ENCODE assay signal across 12 mouse cellular contexts in genomic region chr11:103249509-103249908, GRCm38 (mm10). TPM values are rescaled to one million over a fixed set of nuclear protein-coding genes. Genes with fewer than 3 reads are reported as not detected.
A peak's percentile ranks its signal among the peaks of the same experiment; 100 is the strongest.
DNase-seq lines count a peak whose midpoint lies in the region; ATAC-seq and TF ChIP-seq lines count a peak whose summit lies in the region.
"Had no signal": no experiment of that assay in that cellular context is flagged by ENCODE, and none has a peak within 500 bp of the region (broad histone marks: within the 10 kb centered on the region; RNA-seq: fewer than 3 reads in every experiment).

No protein-coding gene starts in this region.

- ATAC-seq in lung, postnatal 0 days = no peak
- ATAC-seq in hematopoietic stem cell, adult 5-6 weeks (replicated peaks in 1 of 2; ENCODE audit: insufficient read depth in 1 of 2, low FRiP score in 2 of 2, low TSS enrichment in 1 of 2, low read depth in 1 of 2, poor library complexity in 2 of 2, severe bottlenecking in 2 of 2) = peak; percentile 74 to 81
- ATAC-seq: midbrain, embryonic 15.5 days had no signal

- DNase-seq in heart, adult 2 months = no peak
- DNase-seq in heart, postnatal 14 days = no peak
- no peak for DNase-seq in lung, postnatal 0 days (ENCODE audit: low spot score)
- no peak for DNase-seq in lung, adult 18-20 months
- peak; percentile 77 for DNase-seq in splenic B cell, adult 2 months (ENCODE audit: low read depth, low spot score)
- no peak for DNase-seq in urinary bladder, postnatal 10 days (ENCODE audit: low spot score)
- DNase-seq in frontal cortex, postnatal 25 days (ENCODE audit: low spot score in 2 of 2) = no peak
- DNase-seq: heart, postnatal 4 days had no signal

- peaks cover 22% of the 10 kb centered on the region for H3K4me1 ChIP-seq in heart, adult 2 months (ENCODE audit: control insufficient read depth, insufficient read depth, low read length)
- peaks cover 18% of the 10 kb centered on the region for H3K4me1 ChIP-seq in lung, postnatal 0 days (ENCODE audit: insufficient read depth, low read depth, low read length)

- no peaks in the 10 kb centered on the region for H3K79me2 ChIP-seq in heart, adult 2 months (replicated peaks; ENCODE audit: control insufficient read depth, insufficient read depth, low read length)

- H3K27me3 ChIP-seq in heart, adult 2 months (ENCODE audit: control insufficient read depth, insufficient read depth, low read length) = no peaks in the 10 kb centered on the region
- H3K27me3 ChIP-seq in lung, postnatal 0 days (replicated peaks; ENCODE audit: insufficient read depth, low read length) = no peaks in the 10 kb centered on the region
- no peaks in the 10 kb centered on the region for H3K27me3 ChIP-seq in splenic B cell, adult 2 months (ENCODE audit: control insufficient read depth, insufficient read depth, low read length, poor library complexity, severe bottlenecking)
- H3K27me3 ChIP-seq: midbrain, embryonic 15.5 days had no signal

- TF ChIP-seq POLR2A in heart, adult 2 months (IDR thresholded peaks at IDR 0.05; ENCODE audit: insufficient read depth, low read depth, low read length) = no peak

- intact Hi-C loops in heart, adult 2 months (cut with DNase I) = no loop called here
- intact Hi-C loops in heart, postnatal 14 days (cut with DNase I) = no loop called here

- WGBS in heart, adult 2 months = 57% methylated on average over 6 of the region's 6 CpGs
- 63% methylated on average over 6 of the region's 6 CpGs for WGBS in lung, postnatal 0 days

- no peak overlapping the region for H3K4me2 ChIP-seq in lung, postnatal 0 days (replicated peaks; ENCODE audit: low read depth, low read length)
- H3K4me2 ChIP-seq: midbrain, embryonic 15.5 days had no signal

- H3K27ac ChIP-seq in heart, adult 2 months = peak overlapping the region; percentile 17; the same call in 1 of the 2 replicates
- H3K27ac ChIP-seq in lung, postnatal 0 days (ENCODE audit: low read length) = peak overlapping the region; percentile 72
- H3K27ac ChIP-seq: kidney, postnatal 0 days; midbrain, embryonic 15.5 days had no signal

- H3K36me3 ChIP-seq in heart, adult 2 months (ENCODE audit: control insufficient read depth, insufficient read depth, low read length) = no peaks in the 10 kb centered on the region
- no peaks in the 10 kb centered on the region for H3K36me3 ChIP-seq in lung, postnatal 0 days (ENCODE audit: insufficient read depth, low read length)
- no peaks in the 10 kb centered on the region for H3K36me3 ChIP-seq in splenic B cell, adult 2 months (ENCODE audit: control insufficient read depth, insufficient read depth, low read length, poor library complexity, severe bottlenecking)
- H3K36me3 ChIP-seq: midbrain, embryonic 15.5 days had no signal

- no peaks in the 10 kb centered on the region for H3K9me3 ChIP-seq in lung, postnatal 0 days (ENCODE audit: low read length)
- H3K9me3 ChIP-seq: midbrain, embryonic 15.5 days had no signal

- H3K9ac ChIP-seq in heart, adult 2 months (ENCODE audit: low read depth, low read length) = no peak overlapping the region
- no peak overlapping the region for H3K9ac ChIP-seq in lung, postnatal 0 days (replicated peaks; ENCODE audit: low read depth)
- H3K9ac ChIP-seq: midbrain, embryonic 15.5 days had no signal

- H3K4me3 ChIP-seq in heart, adult 2 months = no peak overlapping the region
- no peak overlapping the region for H3K4me3 ChIP-seq in lung, postnatal 0 days (ENCODE audit: low read depth, low read length)
- H3K4me3 ChIP-seq: midbrain, embryonic 15.5 days had no signal

- TF ChIP-seq CTCF in heart, adult 2 months (IDR thresholded peaks at IDR 0.05) = no peak
- no peak for TF ChIP-seq CTCF in lung, postnatal 0 days (IDR thresholded peaks at IDR 0.05)

- TF ChIP-seq EP300 in heart, adult 2 months (IDR thresholded peaks at IDR 0.05; ENCODE audit: insufficient read depth, low read depth, low read length) = no peak
- TF ChIP-seq EP300 in lung, postnatal 0 days (IDR thresholded peaks at IDR 0.05) = no peak

RNA-seq across cellular contexts. Expression of gene Map3k14, which starts 17.8 kb away (rescaled TPM):
- total RNA-seq in heart, adult 2 months (2021) = 1 to 10 TPM; 3.0 to 3.4 TPM
- polyA plus RNA-seq in heart, adult 2 months (2012; rRNA removed) = 3.7 and 4.5 TPM in 2 replicates
- total RNA-seq in heart, postnatal 14 days (2021) = 1 to 10 TPM; 3.5 to 4.0 TPM
- 2.6 and 4.0 TPM in 2 replicates for polyA plus RNA-seq in lung, postnatal 0 days (2015; fragmentation: Nextera tagmentation; extraction: Ambion mirVana)
- total RNA-seq in hematopoietic stem cell, adult 5-6 weeks (2017) = 4.4 and 10.6 TPM in 2 replicates

RNA-seq across cellular contexts. Expression of gene Spata32, which starts 31.3 kb away (rescaled TPM):
- total RNA-seq in heart, adult 2 months (2021) = not detected
- not detected in 2 replicates for polyA plus RNA-seq in heart, adult 2 months (2012; rRNA removed)
- total RNA-seq in heart, postnatal 14 days (2021) = not detected
- polyA plus RNA-seq in lung, postnatal 0 days (2015; fragmentation: Nextera tagmentation; extraction: Ambion mirVana) = not detected in 2 replicates
- not detected in 2 replicates for total RNA-seq in hematopoietic stem cell, adult 5-6 weeks (2017)
- total RNA-seq: heart, postnatal 4 days had no signal
- polyA plus RNA-seq: kidney, postnatal 0 days; stomach, embryonic 14.5 days had no signal

RNA-seq across cellular contexts. Expression of gene 1700023F06Rik, which starts 41.2 kb away (rescaled TPM):
- total RNA-seq in heart, adult 2 months (2021) = not detected
- polyA plus RNA-seq in heart, adult 2 months (2012; rRNA removed) = 0.21 TPM in 1 of 2 replicates, not detected in the other
- not detected for total RNA-seq in heart, postnatal 14 days (2021)
- polyA plus RNA-seq in lung, postnatal 0 days (2015; fragmentation: Nextera tagmentation; extraction: Ambion mirVana) = 0.38 and 0.44 TPM in 2 replicates
- total RNA-seq in hematopoietic stem cell, adult 5-6 weeks (2017) = not detected in 2 replicates
- total RNA-seq: heart, postnatal 4 days had no signal
